Mouse (Mus musculus): ENCODE measurements around the gene Srm. TPM values are rescaled to one million over a fixed set of nuclear protein-coding genes. Genes with fewer than 3 reads are reported as not detected.

Gene Srm
- polyA plus RNA-seq, 1 experiment from 2014 or later: 265 TPM

DNA sequence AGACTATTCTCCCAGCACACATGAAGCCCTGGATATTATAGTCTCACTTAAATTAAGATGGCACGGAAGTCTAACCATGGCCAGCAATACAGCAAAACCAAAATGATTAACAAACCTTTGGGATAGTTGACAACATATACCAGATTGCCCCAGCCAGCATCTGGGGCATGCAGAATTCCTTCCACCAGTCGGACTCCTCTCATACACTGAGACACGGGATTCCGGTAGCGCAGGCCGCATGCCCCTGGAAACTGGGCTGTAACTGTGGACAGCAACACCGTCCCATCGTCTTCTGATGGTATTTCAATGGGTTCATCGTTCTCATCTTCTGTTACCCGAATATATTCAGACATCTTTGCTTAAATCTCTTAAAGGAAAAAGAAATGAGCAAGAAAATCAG, 33.7 kb downstream of the Srm start:
- WGBS: 84% methylated on average over 10 of the region's 10 CpGs
- H3K4me1 ChIP-seq: peaks cover 29% of the 10 kb centered on the region
- no peaks in the 10 kb centered on the region for H3K27me3 ChIP-seq (ENCODE audit: poor library complexity, severe bottlenecking)
- no peak overlapping the region for H3K27ac ChIP-seq
- H3K9me3 ChIP-seq: no peaks in the 10 kb centered on the region
- DNase-seq (ENCODE audit: extremely low spot score, low spot score): no peak
- peaks cover 53% of the 10 kb centered on the region for H3K36me3 ChIP-seq (replicated peaks)
- H3K4me3 ChIP-seq: peak overlapping the region; percentile 99

DNA sequence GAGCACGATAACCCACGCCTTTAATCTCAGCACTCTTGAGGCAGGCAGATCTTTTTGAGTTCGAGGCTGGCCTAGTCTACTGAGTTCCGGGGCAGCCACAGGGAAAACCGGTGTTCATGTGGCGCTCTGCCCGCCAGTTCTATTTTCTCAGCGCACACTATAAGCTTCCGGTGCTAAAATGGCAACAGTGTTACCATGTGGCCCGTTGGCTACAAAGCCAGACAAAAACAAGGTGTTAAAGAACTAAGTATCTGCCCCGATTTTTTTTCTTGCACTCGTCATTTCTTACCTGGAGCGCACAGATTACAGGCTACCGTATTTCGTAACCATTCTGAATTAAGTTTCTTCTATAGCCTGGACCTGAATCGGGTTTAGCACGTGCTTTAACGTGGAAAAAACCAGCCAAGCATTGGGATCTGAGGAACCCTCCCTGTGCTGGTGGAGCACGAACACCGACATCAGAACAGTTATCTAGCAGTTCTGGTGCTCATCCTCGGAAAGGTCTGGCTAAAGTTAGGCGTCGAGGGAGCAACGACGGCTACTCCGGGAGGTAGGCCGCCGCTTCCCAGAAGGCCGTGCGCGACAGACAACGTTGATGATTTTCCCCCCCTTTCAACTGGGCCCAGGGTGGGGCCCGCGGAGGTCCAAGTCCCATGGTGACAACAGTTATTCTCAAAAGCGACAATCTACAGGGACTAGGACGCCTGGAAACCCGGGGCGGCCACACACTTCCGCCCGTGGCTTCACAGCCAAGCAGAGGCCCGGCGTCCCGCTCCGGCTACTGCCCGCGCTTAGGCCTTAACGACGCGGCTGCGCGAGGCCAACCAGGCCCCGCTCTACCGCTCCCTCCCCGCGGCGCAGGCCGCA, 34.7 kb downstream of the Srm start:
- DNase-seq (ENCODE audit: extremely low spot score, low spot score): peak; percentile 49
- peaks cover 29% of the 10 kb centered on the region for H3K4me1 ChIP-seq
- WGBS: 1% methylated on average over 57 of the region's 57 CpGs

DNA sequence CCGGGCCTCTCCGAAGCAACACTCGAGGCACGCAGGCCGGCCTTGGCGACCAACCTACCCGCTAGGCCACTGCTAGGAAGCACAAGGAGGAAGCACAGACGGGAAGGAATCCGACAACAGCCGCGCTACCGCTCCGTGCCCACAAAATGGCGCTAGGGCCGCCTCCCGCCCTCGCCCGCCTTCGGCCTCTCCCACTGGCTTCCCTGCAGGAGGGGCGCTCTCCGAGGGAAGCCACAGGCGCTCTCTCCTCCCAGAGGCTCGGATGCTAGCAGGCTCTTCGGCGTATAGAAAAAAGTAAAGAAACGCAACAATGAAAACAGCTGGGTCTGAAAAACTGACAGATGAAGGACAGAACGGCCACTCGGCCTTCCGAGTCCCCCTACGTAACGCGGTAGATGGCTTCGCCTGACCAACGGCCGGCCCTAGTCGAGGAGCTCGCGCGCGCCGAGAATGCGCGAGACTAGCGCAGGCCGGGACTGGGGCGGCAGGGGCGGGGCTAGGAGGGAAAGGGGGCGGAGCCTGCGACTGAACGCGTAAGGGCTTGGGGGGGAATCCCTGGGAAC, 35.4 kb downstream of the Srm start, which contains the start of gene Tardbp:
TSS of gene Tardbp (minus strand) at position 397 of the 563 bp plus-strand sequence.
- DNase-seq (ENCODE audit: extremely low spot score, low spot score): peak; percentile 93
- H3K36me3 ChIP-seq (replicated peaks): peaks cover 36% of the 10 kb centered on the region
- WGBS: 0% methylated on average over 51 of the region's 51 CpGs
- no peaks in the 10 kb centered on the region for H3K27me3 ChIP-seq (ENCODE audit: poor library complexity, severe bottlenecking)
- H3K4me1 ChIP-seq: peaks cover 29% of the 10 kb centered on the region
- H3K27ac ChIP-seq: peak within 1 kb of the TSS; percentile 100
- no peaks in the 10 kb centered on the region for H3K9me3 ChIP-seq
- H3K4me3 ChIP-seq: peak within 1 kb of the TSS; percentile 99

More for the DNA sequence above, 34.7 kb downstream of the Srm start:
- peaks cover 44% of the 10 kb centered on the region for H3K36me3 ChIP-seq (replicated peaks)
- H3K4me3 ChIP-seq: peak overlapping the region; percentile 99
- H3K27me3 ChIP-seq (ENCODE audit: poor library complexity, severe bottlenecking): no peaks in the 10 kb centered on the region
- H3K27ac ChIP-seq: peak overlapping the region; percentile 100
- no peaks in the 10 kb centered on the region for H3K9me3 ChIP-seq

DNA sequence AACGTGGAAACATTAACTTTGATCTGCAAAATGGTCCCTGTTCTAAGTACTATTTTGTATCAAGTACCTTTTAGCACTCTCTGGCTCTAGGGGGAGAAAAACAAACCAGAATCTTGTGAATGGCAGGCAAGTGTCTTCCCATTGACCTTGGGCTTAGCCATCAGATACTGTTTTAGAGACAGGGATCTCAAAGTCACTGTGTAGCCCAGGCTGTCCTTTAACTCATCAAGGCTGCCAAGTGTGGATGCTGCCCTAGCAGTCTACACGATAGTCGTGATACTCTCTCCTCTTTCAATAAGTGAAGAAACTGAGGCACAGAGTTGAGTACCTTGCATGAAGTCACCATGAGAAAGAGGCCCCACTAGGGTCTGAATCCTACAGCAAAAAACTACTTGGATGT, 35.9 kb downstream of the Srm start:
- Histone ChIP-seq H3K4me1 (peaks cover 29% of the 10 kb centered on the region), H3K36me3 (replicated peaks) (peaks cover 31% of the 10 kb centered on the region), H3K4me3 (peak overlapping the region; percentile 99), H3K27ac (peak overlapping the region; percentile 100), H3K27me3 (ENCODE audit: poor library complexity, severe bottlenecking) (no peaks in the 10 kb centered on the region), H3K9me3 (no peaks in the 10 kb centered on the region)
- 63% methylated on average over 3 of the region's 3 CpGs for WGBS
- no peak for DNase-seq (ENCODE audit: extremely low spot score, low spot score)

DNA sequence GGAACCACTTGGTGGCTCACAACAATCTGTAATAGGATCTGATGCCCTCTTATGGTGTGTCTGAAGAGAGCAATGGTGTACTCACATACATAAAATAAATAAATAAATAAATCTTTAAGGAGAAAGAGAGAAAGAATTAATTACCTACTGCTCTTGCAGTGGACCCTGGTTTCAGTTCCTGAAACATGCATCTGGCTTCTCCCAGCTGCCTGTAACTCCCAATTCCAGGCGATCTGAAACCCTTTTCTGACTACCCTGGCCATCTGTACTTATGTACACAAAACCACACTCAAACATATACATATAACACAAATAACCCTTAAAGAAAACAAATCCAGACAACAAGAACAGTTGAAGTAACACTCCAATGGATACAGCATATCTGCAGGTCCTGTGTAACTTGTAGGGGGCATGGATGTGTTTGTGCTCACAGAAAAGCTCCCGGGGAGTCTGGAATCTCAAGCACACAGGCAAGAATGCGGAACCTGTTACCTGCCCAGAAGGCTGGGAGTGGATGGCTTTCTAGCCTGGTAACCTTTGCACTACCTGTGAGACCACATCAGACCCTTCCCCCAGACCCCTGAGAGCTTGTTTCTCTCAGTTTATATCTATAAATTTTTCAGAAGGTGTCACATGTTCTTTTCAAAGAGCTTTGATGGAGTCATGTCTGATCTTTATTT, 40.9 kb downstream of the Srm start:
- no peaks in the 10 kb centered on the region for H3K9me3 ChIP-seq
- peaks cover 3% of the 10 kb centered on the region for H3K4me1 ChIP-seq
- no peak for DNase-seq (ENCODE audit: extremely low spot score, low spot score)
- 68% methylated on average over 3 of the region's 3 CpGs for WGBS
- no peak overlapping the region for H3K27ac ChIP-seq
- no peaks in the 10 kb centered on the region for H3K27me3 ChIP-seq (ENCODE audit: poor library complexity, severe bottlenecking)
- H3K4me3 ChIP-seq: no peak overlapping the region
- H3K36me3 ChIP-seq (replicated peaks): no peaks in the 10 kb centered on the region

DNA sequence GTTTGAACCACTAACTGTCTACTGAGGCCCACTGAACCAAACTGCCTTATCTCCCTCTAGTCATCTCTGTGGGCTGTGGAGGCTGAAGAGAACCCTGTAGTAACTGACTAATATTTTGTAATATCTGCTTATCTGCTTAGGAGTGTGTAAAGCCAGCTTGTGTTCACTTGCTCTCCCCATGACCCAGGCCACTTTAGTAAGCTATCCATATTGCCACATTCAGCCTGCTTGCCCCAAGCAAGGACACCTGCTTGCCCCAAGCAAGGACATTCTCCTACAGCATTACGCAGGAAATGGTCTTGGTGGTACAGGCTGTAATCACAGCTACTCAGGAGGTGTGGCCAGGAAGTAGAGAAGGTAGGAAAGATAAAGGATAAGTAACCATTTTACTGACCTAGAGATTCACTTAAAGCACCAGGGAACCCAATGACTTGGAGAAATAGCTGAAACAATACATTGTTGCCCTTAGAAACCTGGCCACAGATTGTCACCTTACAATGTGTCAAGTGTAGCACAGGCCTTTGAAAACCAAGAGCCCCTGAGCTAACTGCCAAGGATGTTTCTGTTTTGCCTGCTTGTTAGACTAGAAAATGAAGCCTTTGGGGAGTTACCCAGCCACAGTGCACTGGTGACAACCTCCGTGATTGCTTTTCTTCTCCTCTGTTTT, 42.2 kb downstream of the Srm start:
- Histone ChIP-seq H3K27ac (no peak overlapping the region), H3K9me3 (no peaks in the 10 kb centered on the region), H3K4me1 (no peaks in the 10 kb centered on the region), H3K4me3 (no peak overlapping the region), H3K36me3 (replicated peaks) (no peaks in the 10 kb centered on the region), H3K27me3 (ENCODE audit: poor library complexity, severe bottlenecking) (no peaks in the 10 kb centered on the region)
- no peak for DNase-seq (ENCODE audit: extremely low spot score, low spot score)
- 87% methylated on average over 2 of the region's 2 CpGs for WGBS

DNA sequence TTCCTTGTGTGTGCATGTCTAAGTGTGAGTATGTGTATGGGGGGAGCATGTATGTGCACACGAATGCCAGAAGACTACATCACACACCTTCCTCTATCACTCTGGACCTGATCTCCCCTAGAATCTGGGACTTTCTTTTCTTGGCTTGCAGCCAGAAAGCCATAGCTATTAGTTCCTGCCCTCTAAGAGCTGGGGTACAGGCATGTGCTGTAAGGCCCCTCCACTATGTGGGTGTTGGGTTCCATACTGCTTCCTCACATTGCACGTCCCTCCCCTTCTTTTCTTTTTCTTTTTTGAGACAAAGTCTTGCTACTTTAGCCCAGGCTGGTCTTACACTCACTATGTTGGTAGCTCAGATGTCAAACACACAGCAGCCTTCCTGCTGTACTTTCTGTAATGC, 44.0 kb downstream of the Srm start:
- 85% methylated on average over 2 of the region's 2 CpGs for WGBS

DNA sequence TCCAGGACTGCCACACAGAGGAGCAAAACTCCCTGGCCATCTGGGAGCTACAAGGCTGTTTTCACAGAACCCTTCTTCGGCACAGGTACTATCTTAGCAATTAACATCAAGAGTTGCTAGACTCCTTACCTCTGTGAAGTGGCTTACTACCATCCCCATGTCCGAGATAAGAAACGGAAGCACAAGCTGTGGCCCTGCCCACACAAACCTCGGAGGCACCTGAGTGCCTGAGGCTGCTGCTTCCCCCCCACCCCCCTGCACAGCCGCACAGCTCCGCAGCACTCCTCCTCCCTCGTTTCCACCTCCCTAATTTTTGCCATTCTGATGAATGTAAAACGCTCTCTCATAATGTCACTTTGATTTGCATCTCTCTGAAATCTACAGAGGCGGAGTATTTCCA, 47.0 kb downstream of the Srm start:
- no peak overlapping the region for H3K27ac ChIP-seq
- DNase-seq (ENCODE audit: extremely low spot score, low spot score): no peak
- no peak overlapping the region for H3K4me3 ChIP-seq
- no peaks in the 10 kb centered on the region for H3K4me1 ChIP-seq
- 65% methylated on average over 9 of the region's 9 CpGs for WGBS
- no peaks in the 10 kb centered on the region for H3K27me3 ChIP-seq (ENCODE audit: poor library complexity, severe bottlenecking)
- H3K36me3 ChIP-seq (replicated peaks): no peaks in the 10 kb centered on the region
- H3K9me3 ChIP-seq: no peaks in the 10 kb centered on the region

More for the DNA sequence above, 44.0 kb downstream of the Srm start:
- no peak for DNase-seq (ENCODE audit: extremely low spot score, low spot score)
- Histone ChIP-seq H3K4me1 (no peaks in the 10 kb centered on the region), H3K27me3 (ENCODE audit: poor library complexity, severe bottlenecking) (no peaks in the 10 kb centered on the region), H3K9me3 (no peaks in the 10 kb centered on the region), H3K4me3 (no peak overlapping the region), H3K36me3 (replicated peaks) (no peaks in the 10 kb centered on the region), H3K27ac (no peak overlapping the region)

DNA sequence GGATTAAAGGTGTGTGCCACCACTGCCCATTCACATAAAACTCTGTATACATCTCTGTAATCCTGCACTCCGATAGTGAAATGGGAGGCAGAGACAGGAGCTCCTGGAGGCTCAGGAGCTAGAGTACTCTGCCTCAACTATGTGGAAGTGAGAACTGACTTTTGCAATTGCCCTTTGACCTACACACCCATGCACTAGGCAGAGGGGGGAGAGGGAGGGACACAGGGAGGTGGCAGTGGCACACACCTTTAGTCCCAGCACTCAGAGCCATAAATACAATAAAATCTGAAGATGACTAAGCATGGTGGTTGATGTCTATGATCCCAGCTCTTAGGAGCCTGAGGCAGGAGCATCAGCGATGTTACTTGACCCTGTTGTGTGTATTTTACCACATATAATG, 48.2 kb downstream of the Srm start:
- Histone ChIP-seq H3K27ac (no peak overlapping the region), H3K9me3 (no peaks in the 10 kb centered on the region), H3K4me3 (no peak overlapping the region), H3K36me3 (replicated peaks) (no peaks in the 10 kb centered on the region), H3K4me1 (peaks cover 10% of the 10 kb centered on the region), H3K27me3 (ENCODE audit: poor library complexity, severe bottlenecking) (no peaks in the 10 kb centered on the region)
- DNase-seq (ENCODE audit: extremely low spot score, low spot score): no peak
- WGBS: 88% methylated on average over 2 of the region's 2 CpGs

DNA sequence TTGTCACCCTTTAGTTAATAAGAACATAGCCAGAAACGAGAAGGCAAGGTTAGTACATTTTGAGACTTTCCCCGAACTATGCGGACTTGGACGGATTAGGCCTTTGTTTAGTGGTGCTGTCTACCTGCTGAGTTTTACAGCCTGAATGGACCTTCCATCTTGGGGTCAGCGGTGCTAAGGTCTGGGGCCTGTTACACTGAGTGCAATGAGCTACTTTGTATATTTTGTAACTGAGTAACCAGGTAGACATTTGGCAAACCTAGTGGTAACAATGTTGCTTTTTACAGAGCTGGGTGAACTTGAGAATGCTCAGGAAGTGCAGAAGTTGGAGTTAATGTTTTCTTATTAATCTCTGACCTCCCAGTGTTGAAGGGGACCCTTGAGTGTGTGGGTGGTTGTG, 49.8 kb downstream of the Srm start:
- Histone ChIP-seq H3K36me3 (replicated peaks) (no peaks in the 10 kb centered on the region), H3K27me3 (ENCODE audit: poor library complexity, severe bottlenecking) (no peaks in the 10 kb centered on the region), H3K4me3 (no peak overlapping the region), H3K27ac (no peak overlapping the region), H3K9me3 (no peaks in the 10 kb centered on the region), H3K4me1 (peaks cover 10% of the 10 kb centered on the region)
- DNase-seq (ENCODE audit: extremely low spot score, low spot score): no peak
- 87% methylated on average over 5 of the region's 5 CpGs for WGBS

DNA sequence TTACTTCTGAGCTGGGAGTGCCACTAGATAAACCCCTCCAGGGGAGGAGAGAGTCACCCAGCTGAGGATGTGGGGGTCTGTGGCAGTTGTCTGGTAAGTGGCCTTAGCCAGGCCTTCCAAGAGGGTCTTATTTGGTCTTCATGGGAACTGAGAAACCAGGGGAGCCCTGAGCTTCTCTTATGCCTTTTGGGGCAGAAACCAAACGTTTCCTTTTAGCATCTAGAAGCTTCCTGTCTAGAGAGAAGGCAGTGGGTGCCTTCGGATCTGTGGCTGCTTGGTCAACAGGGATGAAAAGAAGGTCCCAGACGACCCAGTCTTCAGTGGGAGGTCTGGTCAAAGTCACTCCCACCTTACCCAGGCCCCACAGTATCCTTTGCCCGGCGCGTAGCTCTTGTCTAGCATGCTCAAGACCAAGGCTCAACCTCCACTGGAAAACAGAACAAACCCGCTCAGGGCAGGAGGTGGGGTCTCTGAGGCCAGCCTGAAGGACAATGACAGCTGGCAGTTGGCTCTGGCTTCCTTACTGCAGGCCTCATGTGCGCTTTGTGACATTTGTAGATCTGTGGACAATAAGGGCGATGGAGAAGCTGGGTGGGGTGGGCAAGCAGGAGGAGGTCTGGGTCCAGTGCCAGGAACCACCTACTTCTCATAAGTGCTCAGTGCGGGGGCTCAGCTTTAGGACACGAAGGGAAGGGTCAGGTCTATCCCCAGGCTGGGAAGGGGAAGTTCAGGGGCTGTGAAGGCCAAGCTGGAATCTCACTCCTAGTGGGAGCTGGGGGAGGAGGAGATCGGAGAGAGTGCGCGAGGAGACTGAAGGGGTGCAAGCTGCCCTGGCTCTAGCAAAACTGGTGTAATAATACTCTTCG, 52.2 kb downstream of the Srm start, which contains the start of gene Gm572:
TSS of gene Gm572 (plus strand) at position 27 of the 866 bp plus-strand sequence.
- H3K36me3 ChIP-seq (replicated peaks): no peaks in the 10 kb centered on the region
- H3K27me3 ChIP-seq (ENCODE audit: poor library complexity, severe bottlenecking): no peaks in the 10 kb centered on the region
- H3K4me3 ChIP-seq: peak within 1 kb of the TSS; percentile 32
- no peak within 1 kb of the TSS for H3K27ac ChIP-seq
- 72% methylated on average over 15 of the region's 15 CpGs for WGBS
- no peak for DNase-seq (ENCODE audit: extremely low spot score, low spot score)
- H3K9me3 ChIP-seq: no peaks in the 10 kb centered on the region
- peaks cover 10% of the 10 kb centered on the region for H3K4me1 ChIP-seq

DNA sequence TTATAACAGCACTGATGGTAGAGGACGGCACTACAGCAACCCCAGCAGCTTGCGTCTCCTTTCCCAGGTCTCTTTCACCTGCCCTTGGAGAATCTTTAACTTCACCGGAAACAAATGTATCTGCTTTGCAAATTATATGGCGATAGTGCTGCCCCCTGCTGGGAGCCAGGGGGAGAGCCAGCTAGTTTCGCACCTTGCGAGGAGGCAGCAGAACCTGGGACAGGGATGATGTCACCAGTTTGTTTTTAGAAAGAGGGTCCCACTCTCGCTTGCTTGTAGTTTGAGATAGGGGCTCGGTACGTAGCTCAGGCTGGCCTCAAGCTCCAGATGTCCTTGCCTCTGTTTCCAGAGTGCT, 52.8 kb downstream of the Srm start:
- Histone ChIP-seq H3K27me3 (ENCODE audit: poor library complexity, severe bottlenecking) (no peaks in the 10 kb centered on the region), H3K4me3 (peak overlapping the region; percentile 32), H3K36me3 (replicated peaks) (no peaks in the 10 kb centered on the region), H3K27ac (no peak overlapping the region), H3K9me3 (no peaks in the 10 kb centered on the region), H3K4me1 (peaks cover 10% of the 10 kb centered on the region)
- 12% methylated on average over 9 of the region's 9 CpGs for WGBS
- peak; percentile 71 for DNase-seq (ENCODE audit: extremely low spot score, low spot score)

All from forebrain, embryonic 10.5 days (tissue).